Mouse (Mus musculus): ENCODE results near the gene Ankrd33b.

Gene Ankrd33b

DNA sequence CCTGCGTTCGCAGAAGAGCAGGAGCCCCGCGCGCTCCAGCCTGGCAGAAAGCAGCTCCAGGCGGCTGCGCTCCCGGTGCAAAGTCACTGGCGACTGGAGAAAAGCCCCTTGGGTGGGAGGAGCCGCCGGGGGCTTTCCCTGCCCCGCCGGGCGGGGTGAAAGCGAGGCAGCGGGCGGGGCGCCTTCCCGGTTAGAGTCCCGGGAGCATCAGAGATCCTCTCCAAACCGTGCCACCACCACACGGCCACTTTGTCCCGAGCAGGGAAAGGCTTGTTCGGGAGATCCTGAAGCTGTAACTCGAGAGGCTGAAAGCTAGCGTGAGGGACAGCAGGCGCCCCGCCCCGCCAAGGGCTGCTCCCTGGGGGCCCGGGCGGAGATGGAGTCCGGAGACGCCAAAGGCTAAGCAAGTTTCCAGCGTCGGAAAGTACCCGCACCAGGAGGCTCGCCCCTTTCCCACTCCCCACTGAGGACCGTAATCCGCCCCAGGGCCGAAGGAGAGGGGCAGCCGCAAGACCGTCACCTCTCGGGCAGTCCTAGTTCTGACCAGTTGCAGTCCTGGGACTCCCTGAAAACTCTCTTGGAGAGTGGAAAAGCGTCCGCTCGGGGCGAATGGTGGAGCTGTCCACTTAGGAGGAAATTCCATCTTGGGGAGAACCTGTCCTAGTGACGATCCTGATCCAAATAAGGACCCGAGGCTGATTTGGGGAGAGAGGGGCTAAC lies at the start of gene Ankrd33b:
Gene Ankrd33b (minus strand): TSS at position 246 of the 720 bp plus-strand sequence.
- in situ Hi-C loops (cut with MboI, MseI), result no loop called here

DNA sequence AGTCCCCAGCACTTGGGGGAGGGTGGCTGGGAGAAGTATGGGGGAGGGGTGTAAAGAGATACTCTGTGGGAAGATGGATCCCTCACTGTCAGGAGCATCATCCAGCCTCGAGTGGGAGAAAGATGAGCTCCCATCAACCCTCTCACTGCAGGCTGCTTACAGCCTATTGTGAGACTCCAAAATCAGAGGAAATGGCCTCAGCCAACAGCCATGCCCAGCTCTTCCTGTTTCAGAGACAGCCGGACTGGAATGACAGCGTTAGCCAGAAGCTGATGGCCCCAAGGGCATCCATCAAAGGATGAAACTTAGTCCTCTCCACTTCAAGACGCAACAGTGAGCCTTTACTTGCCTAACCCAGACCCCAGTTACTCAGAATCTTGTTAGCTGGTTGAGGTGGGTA lies 47.7 kb upstream of the Ankrd33b start:
- in situ Hi-C loops (cut with MboI, MseI), result no loop called here

DNA sequence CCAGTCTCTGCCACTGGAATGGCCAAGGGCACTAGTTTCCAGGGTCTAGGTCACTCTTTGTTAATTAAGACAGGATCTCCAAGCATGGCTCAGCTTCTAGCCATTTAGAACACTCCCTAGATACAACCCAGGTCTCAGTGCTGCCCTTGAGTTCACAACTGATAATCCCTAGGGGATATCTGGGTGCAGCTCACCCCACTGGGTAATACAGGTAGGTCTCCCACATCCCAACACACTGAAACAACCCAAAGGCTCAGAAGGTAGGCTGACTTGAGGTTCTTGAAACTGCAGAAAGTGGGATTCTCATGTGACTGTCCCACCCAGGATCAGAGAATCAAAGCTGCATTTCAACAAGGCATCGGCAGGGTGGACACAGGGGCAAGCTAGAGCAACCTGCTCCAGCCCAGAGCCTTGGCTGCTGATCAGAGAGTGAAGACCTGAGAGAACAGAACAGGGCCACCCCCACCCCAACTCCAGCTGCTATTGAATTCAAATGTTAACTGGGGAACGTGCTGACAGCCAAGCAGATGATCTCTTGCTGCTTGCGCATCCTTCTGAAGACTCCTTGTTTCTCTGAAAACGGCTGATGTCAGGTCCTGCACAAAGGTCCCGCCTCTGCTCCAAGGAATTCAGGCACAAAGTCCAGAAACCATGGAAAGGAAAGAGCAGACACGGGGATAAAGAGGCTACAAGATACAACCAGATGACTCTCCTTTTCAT lies 46.8 kb upstream of the Ankrd33b start:
- in situ Hi-C loops (cut with MboI, MseI), result no loop called here

DNA sequence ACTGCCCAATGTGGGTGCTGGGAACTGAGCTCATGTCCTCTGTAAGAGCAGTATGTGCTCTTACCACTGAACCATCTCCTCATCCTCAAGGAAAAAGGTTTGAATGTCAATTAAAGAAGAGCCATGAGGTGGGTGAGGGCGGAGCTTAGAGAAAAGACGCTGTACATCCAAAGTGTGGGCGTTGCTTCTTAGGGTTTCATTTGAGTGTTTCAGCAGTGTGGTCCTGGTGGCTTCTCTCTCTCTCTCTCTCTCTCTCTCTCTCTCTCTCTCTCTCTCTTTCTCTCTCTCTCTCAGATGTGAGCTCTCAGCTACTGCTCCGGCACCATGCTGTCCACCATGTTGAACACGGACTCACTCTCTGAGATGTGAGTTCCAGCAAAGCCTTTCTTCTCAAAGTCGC lies 46.1 kb upstream of the Ankrd33b start:
- in situ Hi-C loops (cut with MboI, MseI), result no loop called here

DNA sequence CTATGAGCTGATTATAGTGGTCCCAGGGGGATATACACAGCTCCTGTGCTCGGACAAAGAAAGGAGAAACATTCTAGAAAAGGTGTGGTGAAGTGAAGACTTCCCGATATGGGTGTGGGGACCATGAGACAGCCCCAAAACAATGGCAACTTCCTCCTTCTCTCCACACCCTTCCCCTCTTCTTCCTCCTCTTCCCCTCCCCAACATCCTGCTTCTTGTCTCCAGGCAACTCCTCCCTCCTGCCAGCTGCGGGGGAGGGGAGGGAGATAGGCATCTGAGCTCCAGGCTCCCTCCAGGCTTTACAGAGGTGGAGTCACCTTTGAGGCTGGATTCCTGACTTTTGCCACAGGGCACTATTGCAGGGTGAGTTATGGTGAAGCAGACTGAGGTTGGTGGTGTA lies 45.4 kb upstream of the Ankrd33b start:
- in situ Hi-C loops (cut with MboI, MseI), result no loop called here

DNA sequence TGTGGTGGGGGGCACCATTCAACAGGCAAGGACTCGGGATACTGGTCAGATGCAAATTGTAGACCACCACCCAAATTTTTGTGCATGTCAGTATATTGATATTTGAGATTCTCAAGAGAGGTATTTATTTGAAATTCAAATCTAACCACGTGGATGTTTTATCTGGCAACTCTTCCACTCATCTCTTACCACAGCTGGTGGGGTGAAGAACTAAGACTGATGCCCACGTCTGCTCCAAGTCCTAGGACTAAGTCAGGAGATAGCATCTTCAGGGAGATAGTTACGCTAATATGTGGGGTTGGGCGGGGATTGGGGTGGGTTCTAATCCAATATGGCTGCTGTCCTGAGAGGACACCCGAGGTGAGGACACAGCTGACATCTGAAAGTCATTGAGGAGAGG lies 44.9 kb upstream of the Ankrd33b start:
- in situ Hi-C loops (cut with MboI, MseI), result no loop called here

DNA sequence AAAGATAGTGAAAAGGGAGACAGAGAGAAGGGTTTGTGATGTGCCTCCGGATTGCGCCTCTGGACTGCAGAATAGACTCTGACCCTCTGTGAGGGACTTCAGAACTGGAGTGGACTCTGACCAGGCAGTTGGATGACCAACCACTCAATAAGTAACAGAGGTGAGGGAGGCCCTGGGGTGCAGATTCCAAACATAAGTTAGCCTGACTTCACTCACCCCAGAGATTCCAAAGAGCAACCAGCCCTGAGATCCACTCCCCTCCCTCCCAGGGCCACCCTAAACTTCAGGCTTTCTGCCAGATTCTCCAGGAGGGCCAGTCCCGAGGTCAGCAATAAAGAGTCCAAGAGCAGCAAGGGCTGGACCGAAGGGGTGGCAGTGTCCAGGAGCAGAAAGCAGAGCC lies 40.0 kb upstream of the Ankrd33b start:
- in situ Hi-C loops (cut with MboI, MseI), result no loop called here

DNA sequence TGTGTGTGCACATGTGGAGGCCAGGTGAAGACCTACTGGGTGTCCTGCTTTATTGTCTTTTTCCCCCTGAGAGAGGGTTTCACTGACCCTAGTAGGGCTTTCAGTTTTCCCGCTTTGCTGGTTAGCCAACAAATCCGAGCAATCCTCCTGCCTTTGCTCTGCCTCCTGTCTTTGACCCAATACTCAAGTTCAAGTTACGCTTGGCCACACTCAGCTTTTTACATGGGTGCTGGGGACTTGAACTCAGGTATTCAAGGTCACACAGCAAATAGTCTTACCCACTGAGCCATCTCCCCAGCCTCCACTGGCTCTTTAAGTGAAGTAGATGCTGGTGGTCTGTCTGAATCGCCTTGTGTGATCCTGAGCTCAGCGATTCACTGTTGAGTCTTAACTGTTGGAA lies 39.4 kb upstream of the Ankrd33b start:
- in situ Hi-C loops (cut with MboI, MseI), result no loop called here

DNA sequence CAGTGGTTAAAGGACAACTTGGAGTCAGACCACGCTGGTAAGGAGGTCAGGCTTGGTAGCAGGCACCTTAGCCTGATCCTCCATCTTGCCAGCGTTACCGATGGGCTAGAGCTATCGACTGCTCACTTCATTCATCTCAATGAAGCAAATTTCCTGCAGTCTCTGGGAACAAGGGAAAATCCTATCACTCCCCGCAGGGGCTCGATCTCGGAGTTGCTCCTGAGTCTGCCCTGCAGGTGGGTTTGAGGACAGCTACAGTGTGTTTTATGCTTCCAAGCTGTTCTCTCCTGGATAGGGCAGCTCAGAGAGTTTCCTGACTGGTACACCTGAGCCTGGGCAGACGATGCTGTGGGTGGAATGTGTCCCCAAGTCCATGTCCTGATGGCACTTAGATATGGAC lies 36.8 kb upstream of the Ankrd33b start:
- in situ Hi-C loops (cut with MboI, MseI), result no loop called here

DNA sequence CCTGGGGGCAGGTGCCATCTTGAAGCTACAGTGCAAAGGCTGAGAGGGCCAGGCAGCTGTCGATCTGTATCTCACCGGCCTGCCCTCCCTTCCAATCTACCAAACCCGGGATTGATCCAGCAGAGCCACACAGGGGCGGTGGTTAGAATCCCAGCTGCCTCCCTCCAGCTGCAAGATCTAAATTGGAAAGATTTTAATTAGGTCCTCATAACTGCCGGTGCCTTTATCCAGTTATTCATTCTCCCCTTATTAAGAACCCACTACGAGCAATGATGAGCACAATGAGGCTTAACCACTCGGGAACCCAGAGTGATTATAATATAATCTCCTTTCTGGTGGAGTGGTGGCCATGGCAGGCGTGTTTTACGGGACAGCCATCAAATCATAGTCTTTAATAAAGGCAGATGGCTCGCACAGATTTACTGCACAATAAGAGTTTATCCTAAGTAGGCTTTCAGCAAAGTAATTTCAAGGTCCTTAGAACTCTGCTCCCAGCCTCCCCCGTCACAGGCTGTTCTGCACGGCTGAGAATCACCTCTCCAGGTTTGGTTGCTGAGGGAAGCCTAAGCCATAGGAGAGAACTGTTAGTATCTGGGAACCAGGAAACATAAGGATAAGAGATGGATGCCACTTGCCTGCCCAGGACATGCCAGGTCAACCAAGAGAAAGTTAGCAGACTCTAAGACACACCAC lies 34.8 kb upstream of the Ankrd33b start:
- in situ Hi-C loops (cut with MboI, MseI), result no loop called here

DNA sequence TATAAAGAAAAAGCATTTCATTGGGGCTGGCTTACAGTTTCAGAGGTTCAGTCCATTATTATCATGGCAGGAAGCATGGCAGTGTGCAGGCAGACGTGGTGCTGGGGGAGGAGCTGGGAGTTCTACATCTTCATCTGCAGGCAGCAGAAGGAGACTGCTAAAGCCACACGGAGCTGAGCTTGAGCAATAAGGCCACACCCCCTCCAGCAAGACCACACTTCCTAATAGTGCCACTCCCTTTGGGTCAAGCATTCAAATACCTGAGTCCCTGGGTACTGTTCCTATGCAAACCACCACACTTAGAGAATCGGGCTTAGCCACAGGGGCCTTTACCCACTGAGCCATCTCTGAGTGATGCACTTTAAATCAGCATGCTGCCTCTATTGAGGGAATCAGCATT lies 33.4 kb upstream of the Ankrd33b start:
- in situ Hi-C loops (cut with MboI, MseI), result no loop called here

DNA sequence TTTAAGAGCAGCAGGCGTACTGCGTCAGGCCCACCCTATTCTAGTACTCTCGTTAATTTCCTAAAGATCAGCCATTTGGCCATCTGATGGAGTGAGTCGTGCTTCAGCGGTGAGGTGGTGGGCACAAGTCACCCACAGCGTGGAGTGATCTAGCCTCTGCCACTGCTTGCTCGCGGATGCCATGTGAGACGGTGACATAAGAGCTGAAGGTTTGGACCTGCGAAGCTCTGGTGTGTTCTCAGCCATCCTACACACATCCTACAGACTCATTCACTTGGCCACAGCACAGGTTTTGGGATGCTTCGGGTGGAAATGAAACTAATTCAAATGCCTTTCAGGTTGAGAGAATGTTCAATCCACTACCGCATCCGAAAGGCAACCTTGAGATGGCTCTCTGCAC lies 31.2 kb upstream of the Ankrd33b start:
- in situ Hi-C loops (cut with MboI, MseI), result no loop called here

DNA sequence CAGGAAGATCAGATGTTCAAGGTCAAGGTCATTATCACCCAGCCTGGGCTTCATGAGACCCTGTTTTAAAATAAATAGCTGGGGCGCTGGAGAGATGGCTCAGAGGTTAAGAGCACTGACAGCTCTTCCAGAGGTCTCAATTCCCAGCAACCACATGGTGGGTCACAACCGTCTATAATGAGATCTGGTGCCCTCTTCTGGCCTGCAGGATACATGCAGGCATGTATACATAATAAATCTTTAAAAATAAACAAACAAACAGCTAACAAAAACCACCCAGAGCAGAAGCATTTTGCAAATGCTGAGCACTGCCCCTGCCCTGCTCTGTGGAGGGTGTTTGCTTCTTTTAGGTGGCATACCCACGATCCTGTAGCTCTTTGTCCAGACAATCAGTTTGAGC lies 29.9 kb upstream of the Ankrd33b start:
- in situ Hi-C loops (cut with MboI, MseI), result no loop called here

DNA sequence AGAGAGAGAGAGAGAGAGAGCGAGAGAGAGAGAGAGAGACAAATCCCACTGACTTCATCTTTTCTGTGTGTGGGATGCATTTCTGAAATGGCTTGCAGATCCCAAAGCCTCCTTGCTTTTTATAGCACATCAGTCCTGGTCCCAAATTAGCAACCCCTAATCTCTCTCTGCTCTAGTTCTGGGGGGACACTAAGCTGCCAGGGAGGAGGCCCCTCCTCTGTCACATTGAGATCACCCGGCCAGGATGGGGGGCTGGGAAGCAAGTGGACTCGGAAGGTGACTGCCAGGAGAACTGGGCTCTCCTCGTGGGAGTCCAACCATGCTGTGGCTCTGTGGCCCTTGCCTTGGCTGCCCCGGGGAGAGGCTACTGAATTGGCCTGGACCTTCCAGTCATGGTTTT lies 29.2 kb upstream of the Ankrd33b start:
- in situ Hi-C loops (cut with MboI, MseI), result no loop called here

DNA sequence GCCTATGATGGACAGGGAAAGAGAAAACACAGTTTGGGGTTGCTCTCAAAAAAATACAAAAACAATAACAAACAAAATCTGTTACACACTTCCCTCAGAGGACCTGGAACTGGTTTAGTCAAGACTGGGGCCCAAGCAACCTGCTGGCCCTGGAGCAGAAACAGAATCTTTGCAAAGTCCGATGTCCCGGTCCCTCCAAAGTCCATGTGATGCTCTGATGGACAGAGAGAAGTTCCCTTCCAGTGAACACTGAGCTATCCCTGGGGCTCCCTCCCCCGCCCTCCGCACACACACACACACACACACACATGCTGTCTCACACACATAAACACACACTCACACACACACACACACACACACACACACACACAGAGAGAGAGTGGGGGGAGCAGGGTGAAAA lies 28.5 kb upstream of the Ankrd33b start:
- in situ Hi-C loops (cut with MboI, MseI), result no loop called here

DNA sequence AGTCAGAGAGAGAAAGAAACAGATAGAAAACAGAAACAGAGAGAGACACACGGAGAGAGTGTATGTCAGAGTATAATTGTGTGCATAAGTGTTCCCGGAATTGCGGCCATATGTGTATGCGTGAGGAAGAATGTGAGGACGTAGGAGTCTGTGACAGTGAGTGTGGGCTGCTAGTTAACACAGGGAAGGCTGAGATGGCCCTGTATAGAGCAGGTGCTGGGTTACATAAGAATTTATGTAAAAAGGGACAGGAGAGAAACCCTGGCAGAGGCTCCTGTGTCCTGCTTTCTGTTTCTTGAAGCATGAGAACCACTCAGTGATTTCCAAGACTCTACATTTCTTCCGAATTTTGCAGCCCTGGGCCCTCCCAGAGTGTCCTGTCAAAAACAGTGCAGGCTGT lies 25.9 kb upstream of the Ankrd33b start:
- in situ Hi-C loops (cut with MboI, MseI), result no loop called here

DNA sequence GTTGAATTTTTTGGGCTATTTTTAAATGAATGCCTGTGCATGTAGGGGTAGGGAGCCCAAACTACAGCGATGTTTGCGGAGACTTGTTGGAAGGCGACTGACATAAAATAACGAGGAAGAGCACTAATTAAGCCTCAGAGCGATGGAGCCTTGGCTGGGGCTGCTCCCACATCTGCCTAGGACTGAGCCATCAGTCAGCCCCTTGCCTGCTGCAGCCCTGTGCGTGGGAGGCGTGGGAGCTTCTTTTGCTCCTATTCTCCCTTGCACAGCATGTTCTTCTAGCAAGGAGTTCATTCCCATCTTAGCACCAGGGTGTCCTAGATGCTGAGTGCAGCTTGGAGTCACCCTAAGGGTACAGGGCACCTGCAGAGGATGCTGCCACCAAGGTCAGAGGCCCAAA lies 25.2 kb upstream of the Ankrd33b start:
- in situ Hi-C loops (cut with MboI, MseI), result no loop called here

DNA sequence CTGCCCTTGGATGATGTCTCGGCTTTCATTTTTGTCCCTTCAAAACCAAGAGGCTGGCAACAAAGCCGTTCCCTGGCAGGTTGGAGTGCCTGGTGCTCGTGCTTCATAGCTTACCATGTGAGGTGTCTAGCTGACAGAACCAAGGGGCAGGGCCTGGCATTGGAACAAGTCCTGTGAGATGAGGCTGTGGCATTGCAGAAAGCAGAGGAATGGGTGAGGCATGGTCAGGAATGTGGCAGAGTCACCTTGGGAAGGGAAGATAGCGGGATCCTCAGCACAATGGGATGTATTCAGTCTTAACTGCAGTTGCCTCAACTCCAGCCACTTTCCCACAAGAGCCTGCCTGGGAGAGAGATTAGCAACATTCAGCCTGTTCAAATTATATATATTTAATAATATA lies 24.6 kb upstream of the Ankrd33b start:
- in situ Hi-C loops (cut with MboI, MseI), result no loop called here

DNA sequence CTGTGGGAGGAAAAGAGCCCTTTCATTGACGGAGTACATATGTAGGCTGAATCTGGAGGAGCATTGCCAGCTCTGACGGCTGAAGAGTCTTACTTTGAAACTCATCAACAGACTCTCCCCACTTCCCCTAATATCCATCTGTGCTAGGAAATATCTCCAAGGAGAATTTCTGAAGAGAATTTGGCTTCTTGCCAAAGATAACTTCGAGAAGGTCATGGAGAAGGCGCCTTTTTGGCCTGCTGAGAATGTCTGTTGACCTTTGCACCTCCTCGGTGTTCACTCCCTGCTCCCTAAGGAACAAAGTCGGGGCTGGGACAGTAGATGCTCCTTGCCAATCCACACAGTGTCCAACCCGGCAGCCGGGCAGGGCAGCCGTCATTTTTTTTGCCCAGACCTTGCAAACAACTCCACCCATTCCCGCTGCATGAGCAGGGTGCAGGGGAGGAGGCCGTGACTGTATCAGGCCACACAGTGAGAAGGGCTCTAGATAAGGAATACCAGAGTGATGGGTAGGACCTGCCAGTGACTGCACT lies 14.5 kb upstream of the Ankrd33b start:
- in situ Hi-C loops (cut with MboI, MseI), result no loop called here

DNA sequence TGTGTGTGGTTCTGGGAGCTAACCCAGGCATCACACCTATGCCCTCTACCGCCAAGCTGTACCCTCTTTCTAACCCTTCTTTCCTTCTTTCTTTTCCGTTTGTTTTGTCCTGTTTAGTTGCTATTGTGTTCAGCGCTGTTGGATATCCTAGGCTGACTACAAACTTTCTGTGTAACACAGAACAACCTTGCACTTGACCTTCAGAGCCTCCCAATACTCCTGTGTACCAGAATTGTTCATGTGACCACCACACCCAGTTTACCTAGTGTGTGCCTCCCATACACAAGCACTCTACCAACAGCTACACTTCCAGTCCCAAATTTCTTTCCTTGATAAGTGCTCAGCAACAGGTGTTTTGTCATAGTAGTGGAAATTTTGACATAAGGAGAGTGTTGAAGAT lies 11.9 kb upstream of the Ankrd33b start:
- in situ Hi-C loops (cut with MboI, MseI), result no loop called here

DNA sequence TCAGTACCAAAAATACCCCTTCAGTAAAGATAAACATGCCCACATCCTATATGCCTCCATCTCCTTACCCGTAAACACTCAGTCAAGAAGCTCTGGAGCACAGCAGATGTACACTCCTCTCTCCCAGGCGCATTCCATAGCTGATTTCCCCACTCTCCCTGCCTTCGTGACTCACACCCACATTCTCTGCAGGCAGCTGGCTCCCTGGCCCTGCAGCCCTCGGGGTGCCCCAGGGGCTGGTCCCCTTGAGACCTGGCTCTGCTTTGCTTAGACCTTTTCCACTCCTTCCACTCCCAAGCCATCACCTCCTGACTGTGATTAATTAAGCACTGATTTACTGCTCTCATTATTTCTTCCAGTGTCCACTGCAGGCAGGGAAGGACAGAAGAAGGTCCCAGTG lies 7.7 kb upstream of the Ankrd33b start:
- in situ Hi-C loops (cut with MboI, MseI), result no loop called here

DNA sequence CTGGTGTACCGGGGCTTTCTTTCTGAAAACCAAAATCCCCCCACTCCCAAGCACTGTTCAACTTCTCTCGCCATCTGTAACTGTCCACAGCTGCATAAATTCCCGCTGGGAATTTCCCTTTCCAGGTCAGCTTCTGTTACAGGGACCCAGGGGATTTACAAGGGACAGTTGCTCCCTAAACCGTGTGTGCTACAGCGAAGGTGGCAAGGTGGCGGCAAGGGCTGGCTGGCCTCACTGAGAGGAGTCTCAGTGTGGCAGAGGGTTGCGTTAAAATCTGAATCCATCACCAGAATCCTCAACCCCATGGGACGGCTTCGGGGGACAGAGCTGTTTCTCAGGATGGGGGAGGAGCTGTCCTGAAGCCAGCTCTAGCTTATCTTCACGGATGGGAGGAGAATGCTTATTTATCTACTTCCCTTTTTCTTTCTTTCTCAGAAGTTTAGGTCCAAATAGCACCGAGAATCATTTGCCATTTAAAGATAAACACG lies 1.6 kb upstream of the Ankrd33b start:
- in situ Hi-C loops (cut with MboI, MseI), result no loop called here

DNA sequence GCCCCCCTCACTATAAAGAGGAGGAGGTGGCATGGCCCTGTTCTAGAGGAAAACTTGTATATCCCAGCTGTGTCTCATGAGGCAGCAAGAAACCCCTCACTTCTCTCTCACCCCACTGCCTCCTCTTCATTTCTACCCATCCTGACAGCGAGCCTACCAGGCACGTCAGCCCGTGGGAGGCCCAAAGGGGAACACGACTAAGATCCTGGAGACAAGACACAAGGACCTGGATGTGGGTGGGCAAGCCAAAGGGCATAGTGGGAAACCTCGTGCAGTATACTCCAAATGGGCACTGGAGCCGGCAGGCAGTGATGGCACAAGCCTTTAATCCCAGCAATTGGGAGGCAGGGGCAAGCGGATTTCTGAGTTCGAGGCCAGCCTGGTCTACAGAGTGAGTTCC lies 1.0 kb upstream of the Ankrd33b start:
- in situ Hi-C loops (cut with MboI, MseI), result no loop called here
